Mouse (Mus musculus) testis, adult 2 months (tissue): ENCODE results near the gene Lingo3.

Experiments used
- CTCF ChIP-seq: fragments of 200-500 bp; IDR thresholded peaks from 2 replicates; pipeline ENCODE4 v1.5.1; 2012; ENCODE audit warnings: low read depth, mild to moderate bottlenecking, inconsistent platforms, low read length, moderate library complexity; ENCODE audit not compliant: control insufficient read depth, insufficient read depth, insufficient replicate concordance
- POLR2A ChIP-seq: fragments of 200-500 bp; IDR thresholded peaks from 2 replicates; pipeline ENCODE4 v1.6.1; 2012; ENCODE audit warnings: low read depth, mild to moderate bottlenecking, inconsistent platforms, low read length, moderate library complexity; ENCODE audit not compliant: control insufficient read depth

DNA sequence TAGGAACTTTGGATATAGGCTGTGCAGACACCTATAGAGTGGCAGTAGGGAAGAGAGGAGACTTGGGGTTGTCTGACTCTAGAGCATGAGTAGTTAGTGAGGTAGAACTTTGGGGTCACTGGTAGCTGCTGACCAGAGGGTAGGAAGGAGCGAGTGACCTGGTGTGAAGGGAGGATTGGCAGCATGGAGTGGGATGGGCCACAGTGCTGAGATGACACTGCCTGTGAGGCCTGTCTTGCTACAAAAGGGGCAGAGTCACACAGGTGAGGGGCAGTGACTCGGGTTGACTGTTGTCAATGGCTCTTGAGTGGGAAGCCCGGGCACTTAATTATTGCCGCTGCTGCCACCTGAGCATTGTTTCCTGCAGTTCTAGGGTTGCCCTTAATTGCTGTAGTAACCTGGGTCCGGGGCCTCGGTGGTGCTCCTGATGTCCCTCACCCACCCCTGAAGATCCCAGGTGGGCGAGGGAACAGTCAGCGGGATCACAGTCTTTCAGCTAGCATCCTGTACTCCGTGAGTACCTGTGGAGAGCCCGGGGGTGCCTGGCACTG, 15.9 kb downstream of the Lingo3 start:
- TF ChIP-seq CTCF: no peak
- TF ChIP-seq POLR2A: peak; percentile 11; the same call in 1 of the 2 replicates
